Mouse (Mus musculus) megakaryocyte, adult 5-6 weeks (primary cell): ENCODE data around the gene Hba-a2. TPM values are rescaled to one million over a fixed set of nuclear protein-coding genes. Genes with fewer than 3 reads are reported as not detected.
"Not testable (repeated sequence)": the region's sequence is repeated elsewhere in the genome, so short reads cannot be mapped to it uniquely, and the experiment has no call there.

Experiments used
- ATAC-seq: 2 replicates; pipeline ENCODE4 v1.8.0; 2016; ENCODE audit warnings: mild to moderate bottlenecking, inconsistent platforms; ENCODE audit not compliant: poor library complexity, severe bottlenecking
- total RNA-seq, 2 experiments: library from RNA; stranded (forward) in 1 of 2; stranded (reverse) in 1 of 2; fragments of 153-499, 151-499 nt in 1 of 2; fragments of 221-1000, 200-1000 nt in 1 of 2; gene quantifications; 2 replicates each; pipeline versions ENCODE4 v1.2.3 to v1.2.4; 2015 to 2017

Hba-a2 gene
- total RNA-seq, 2 experiments from 2014 or later = 72.7 to 99.3 TPM

DNA sequence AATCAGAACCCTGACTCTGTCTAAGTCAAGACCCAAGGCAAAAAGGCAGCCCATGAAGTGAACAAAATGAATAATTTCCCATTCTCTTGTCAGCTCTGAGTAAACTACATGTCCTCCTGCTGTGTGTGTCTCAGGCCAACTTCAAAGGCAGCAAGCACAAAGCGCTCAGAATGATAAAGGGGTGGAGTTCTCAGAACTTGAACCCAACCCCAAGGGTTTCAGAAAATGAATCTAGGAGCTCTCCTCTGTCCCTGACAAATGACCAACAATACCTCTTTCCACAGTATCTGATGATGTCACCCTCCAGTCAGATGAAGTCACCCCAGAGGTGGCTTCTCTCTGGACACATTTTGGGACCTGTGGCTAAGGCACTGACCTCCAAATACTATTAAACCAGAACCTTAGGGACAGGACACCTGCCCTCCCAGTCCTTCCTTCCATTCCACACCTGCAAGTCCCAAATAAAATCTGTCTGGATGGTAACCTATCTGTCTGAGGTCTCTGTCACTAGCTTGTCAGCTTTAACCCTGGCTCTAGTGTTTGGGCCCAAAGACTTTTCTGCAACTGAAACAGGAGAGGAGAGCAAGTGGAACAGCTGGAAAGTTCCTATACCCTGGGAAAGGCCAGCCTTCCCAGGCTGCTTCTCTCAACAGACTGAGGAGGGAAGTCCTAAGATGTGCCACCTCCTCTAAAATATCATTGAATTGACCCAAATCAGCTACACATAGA, 14.7 kb upstream of the Hba-a2 start:
- no peak for ATAC-seq

DNA sequence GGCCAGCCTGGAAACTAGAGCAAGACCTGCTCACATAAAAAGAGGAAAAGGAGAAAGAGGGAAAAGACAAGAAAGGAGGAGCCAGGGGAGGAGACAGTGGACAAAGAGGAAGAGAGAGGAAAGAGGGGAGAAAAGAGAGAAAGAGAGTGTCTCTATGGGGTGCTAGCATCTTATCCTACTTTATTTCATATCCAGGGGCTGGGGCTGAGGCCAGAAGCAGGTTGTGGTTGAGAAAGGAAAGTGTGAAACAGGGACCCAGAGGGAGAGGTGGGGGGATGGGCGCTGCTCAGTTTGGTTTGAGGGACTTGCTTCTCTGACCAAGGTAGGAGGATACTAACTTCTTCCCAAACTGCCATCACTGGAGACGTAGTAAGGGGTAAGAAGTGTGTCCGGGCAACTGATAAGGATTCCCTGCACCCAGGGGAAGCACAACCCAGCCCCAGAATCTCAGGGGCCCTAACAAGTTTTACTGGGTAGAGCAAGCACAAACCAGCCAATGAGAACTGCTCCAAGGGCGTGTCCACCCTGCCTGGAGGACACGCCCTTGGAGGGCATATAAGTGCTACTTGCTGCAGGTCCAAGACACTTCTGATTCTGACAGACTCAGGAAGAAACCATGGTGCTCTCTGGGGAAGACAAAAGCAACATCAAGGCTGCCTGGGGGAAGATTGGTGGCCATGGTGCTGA, 13.1 kb upstream of the Hba-a2 start, which contains the start of gene Hba-a1:
Gene Hba-a1 (plus strand): TSS at position 421 of the 687 bp plus-strand sequence.
- ATAC-seq = peak; percentile 63

DNA sequence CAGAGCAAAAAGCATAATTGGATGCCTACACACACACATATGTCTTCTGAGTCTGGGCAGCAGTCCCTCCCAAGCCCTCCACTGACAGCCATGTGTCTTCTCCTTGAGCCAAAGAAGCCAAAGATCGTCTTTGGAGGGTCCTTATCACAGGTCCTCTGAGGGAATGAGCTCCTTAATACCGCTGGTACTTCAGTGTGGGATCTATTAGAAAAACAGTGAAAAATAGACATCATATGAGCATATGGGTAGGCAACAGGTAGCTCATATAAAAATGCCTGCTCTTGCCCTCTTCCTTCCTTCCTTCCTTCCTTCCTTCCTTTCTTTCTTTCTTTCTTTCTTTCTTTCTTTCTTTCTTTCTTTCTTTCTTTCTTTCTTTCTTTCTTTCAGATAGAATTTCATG, 11.7 kb upstream of the Hba-a2 start:
- ATAC-seq = not testable (repeated sequence)

- no peak for ATAC-seq
Observed at GRCm38 (mm10) chr11:32285031-32285775, 11.1 kb upstream of the Hba-a2 start.

- ATAC-seq = not testable (repeated sequence)
Observed at GRCm38 (mm10) chr11:32285887-32286286, 10.4 kb upstream of the Hba-a2 start.

GRCm38 (mm10) chr11:32286695-32287492, 9.4 kb upstream of the Hba-a2 start, which contains the start of gene Hbq1b:
Hbq1b (plus strand) TSS chr11:32286965.
- ATAC-seq = peak; percentile 73

DNA sequence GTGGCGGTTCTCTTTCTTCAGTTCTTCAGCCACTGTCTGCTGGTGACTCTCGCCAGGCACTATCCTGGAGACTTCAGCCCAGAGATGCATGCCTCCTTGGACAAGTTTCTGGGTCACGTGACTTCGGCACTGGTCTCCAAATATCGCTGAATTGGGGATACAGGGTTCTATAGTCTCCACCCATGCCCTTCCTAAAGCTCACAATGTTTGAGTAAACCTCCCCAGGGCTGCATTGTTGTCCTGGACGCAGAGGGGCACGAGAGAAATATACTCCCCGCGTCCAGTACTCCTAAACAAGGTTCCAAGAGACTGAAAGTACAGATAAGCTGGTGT, 8.8 kb upstream of the Hba-a2 start:
- no peak for ATAC-seq

- ATAC-seq = not testable (repeated sequence)
Observed at GRCm38 (mm10) chr11:32292819-32293218, 3.5 kb upstream of the Hba-a2 start.

DNA sequence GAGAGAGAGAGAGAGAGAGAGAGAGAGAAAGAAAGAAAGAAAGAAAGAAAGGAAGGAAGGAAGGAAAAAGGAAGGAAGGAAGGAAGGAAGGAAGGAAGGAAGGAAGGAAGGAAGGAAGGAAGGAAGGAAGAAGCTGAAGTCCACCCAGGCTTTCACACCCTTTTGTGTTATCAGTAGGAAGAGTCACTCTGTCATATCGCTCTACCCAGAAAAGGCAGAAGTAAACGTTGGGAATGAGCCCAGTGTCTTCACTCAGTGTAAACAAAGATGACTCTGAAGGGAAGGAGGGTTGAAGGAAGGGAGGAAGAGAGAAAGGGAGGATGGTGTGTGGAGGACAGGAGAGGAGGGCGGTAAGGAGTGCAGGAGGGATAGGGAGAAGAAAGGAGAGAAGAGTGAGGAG, 2.8 kb upstream of the Hba-a2 start:
- not testable (repeated sequence) for ATAC-seq

DNA sequence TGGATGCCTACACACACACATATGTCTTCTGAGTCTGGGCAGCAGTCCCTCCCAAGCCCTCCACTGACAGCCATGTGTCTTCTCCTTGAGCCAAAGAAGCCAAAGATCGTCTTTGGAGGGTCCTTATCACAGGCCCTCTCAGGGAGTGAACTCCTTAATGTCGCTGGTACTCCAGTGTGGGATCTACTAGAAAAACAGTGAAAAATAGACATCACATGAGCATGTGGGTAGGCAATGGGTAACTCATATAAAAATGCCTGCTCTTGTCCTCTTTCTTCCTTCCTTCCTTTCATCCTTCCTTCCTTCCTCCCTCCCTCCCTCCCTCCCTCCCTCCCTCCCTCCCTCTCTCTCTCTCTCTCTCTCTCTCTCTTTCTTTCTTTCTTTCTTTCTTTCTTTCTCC, 1.1 kb downstream of the Hba-a2 start:
- not testable (repeated sequence) for ATAC-seq

DNA sequence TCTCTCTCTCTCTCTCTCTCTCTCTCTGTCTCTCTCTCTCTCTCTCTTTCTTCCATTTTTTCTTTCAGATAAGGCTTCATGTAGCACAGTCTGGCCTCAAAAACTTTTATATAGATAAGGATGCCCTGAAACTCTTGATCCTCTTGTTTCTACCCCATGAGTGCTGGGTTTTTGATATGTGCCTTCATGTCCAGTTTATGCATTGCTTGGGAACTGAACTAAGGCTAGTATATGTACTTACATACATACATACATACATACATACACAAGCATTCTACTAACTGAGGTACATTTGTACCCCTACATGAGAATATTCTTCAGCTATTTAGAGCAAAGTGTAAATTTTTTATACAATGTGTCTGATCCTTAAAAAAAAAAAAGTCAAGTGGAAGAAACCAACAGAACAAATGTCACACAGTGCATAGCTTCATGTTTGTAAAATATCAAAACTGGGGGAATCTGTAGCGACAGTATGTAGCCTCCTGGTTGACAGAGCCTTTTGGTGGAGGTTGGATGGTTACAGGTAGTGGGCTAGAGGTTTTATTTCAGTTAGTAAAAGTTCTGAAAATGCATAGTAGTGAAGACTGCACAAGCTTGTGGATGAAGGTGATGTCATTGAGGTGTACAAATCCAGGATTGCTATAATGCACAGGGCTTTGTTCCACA, 1.7 kb downstream of the Hba-a2 start:
- ATAC-seq = no peak

GRCm38 (mm10) chr11:32298532-32298918, 2.2 kb downstream of the Hba-a2 start:
- ATAC-seq = no peak

- peak; percentile 77 for ATAC-seq
Observed at GRCm38 (mm10) chr11:32299865-32300264, 3.6 kb downstream of the Hba-a2 start, which contains the start of gene Hbq1a. Hbq1a (plus strand) TSS chr11:32300069.

- peak; percentile 36 for ATAC-seq
Observed at GRCm38 (mm10) chr11:32300279-32301267, 4.3 kb downstream of the Hba-a2 start.

DNA sequence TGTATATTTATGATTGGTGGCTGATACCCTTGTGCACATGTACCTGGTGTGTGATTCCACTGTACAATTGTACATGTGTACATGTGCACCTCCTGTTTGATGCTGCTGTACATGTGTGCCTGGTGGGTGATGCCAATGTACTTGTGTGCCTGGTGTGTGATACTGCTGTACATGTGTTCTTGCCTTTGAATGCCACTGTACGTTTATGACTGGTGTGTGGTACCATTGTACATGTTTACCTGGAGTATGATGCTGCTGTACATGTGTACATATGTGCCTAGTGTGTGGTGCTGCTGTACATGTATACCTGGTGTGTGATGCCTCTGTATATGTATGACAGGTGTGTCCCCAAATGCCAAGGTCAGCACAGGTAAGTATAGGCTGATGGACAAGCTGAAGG, 5.2 kb downstream of the Hba-a2 start:
- no peak for ATAC-seq

GRCm38 (mm10) chr11:32302824-32303419, 6.6 kb downstream of the Hba-a2 start:
- no peak for ATAC-seq

GRCm38 (mm10) chr11:32303455-32303854, 7.2 kb downstream of the Hba-a2 start:
- ATAC-seq = no peak

DNA sequence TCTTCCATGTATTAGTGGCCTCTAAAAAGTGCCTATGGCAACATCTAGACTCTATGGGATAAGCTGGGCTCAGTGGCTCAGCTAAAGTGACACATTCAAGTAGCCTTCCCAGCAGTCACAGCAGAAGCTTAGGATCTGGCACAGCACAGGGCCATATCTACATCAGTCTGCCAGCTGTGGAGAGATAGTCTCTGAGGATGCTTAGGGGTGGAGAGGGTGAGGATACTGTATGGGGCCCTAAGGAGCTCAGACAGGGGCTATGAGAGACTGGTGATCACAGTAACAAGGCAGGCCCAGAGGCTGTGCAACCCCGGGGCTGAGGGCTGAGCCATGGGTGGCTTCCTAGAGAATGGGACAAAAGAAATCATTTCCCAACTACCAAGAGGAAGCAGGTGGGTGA, 10.7 kb downstream of the Hba-a2 start:
- no peak for ATAC-seq

- ATAC-seq = no peak
Observed at GRCm38 (mm10) chr11:32309446-32309845, 13.2 kb downstream of the Hba-a2 start.
